Mouse (Mus musculus) gastrocnemius, postnatal 10 days (tissue): ENCODE results near the gene Atp6v0e2. TPM values are rescaled to one million over a fixed set of nuclear protein-coding genes. Genes with fewer than 3 reads are reported as not detected.

Source experiments
- DNase-seq: peaks from one replicate; pipeline ENCODE4 v3.0.0; 2021; ENCODE audit warnings: mixed read lengths
- total RNA-seq, 2 experiments: library from RNA; stranded (reverse); gene quantifications; 2 replicates each; pipeline ENCODE4 v1.2.3; 2021

The Atp6v0e2 gene
- total RNA-seq, 2 experiments from 2014 or later, result 42.3 to 47.3 TPM

GRCm38 (mm10) chr6:48539860-48540259 lies 2.4 kb downstream of the Atp6v0e2 start:
- no peak for DNase-seq

GRCm38 (mm10) chr6:48540721-48541120 lies 3.3 kb downstream of the Atp6v0e2 start:
- no peak for DNase-seq

- no peak for DNase-seq
Observed at GRCm38 (mm10) chr6:48541560-48542450, 4.4 kb downstream of the Atp6v0e2 start.

- no peak for DNase-seq
Observed at GRCm38 (mm10) chr6:48542631-48543030, 5.2 kb downstream of the Atp6v0e2 start.

- no peak for DNase-seq
Observed at GRCm38 (mm10) chr6:48545251-48545650, 7.8 kb downstream of the Atp6v0e2 start.

- DNase-seq, result no peak
Observed at GRCm38 (mm10) chr6:48546271-48546670, 8.9 kb downstream of the Atp6v0e2 start.

GRCm38 (mm10) chr6:48546858-48547257 lies 9.4 kb downstream of the Atp6v0e2 start:
- DNase-seq, result no peak

- no peak for DNase-seq
Observed at GRCm38 (mm10) chr6:48548314-48548713, 10.9 kb downstream of the Atp6v0e2 start.

- no peak for DNase-seq
Observed at GRCm38 (mm10) chr6:48552918-48553317, 15.5 kb downstream of the Atp6v0e2 start.

GRCm38 (mm10) chr6:48553819-48554218 lies 16.4 kb downstream of the Atp6v0e2 start:
- no peak for DNase-seq

GRCm38 (mm10) chr6:48554280-48555103 lies 17.1 kb downstream of the Atp6v0e2 start, which contains the start of gene Lrrc61:
Gene Lrrc61 (plus strand): TSS chr6:48554796.
- peak; percentile 100 for DNase-seq

- DNase-seq, result no peak
Observed at GRCm38 (mm10) chr6:48555104-48555890, 17.9 kb downstream of the Atp6v0e2 start.

GRCm38 (mm10) chr6:48555956-48556355 lies 18.5 kb downstream of the Atp6v0e2 start:
- DNase-seq, result no peak

- no peak for DNase-seq
Observed at GRCm38 (mm10) chr6:48565693-48566310, 28.4 kb downstream of the Atp6v0e2 start.

GRCm38 (mm10) chr6:48566312-48566711 lies 28.9 kb downstream of the Atp6v0e2 start:
- DNase-seq, result peak; percentile 59

- peak; percentile 53 for DNase-seq
Observed at GRCm38 (mm10) chr6:48568036-48568984, 30.9 kb downstream of the Atp6v0e2 start.

- DNase-seq, result no peak
Observed at GRCm38 (mm10) chr6:48569065-48569807, 31.8 kb downstream of the Atp6v0e2 start.

GRCm38 (mm10) chr6:48572014-48572413 lies 34.6 kb downstream of the Atp6v0e2 start:
- DNase-seq, result no peak

- DNase-seq, result peak; percentile 30
Observed at GRCm38 (mm10) chr6:48572572-48573061, 35.2 kb downstream of the Atp6v0e2 start, which contains the start of gene Rarres2. Gene Rarres2 (minus strand): TSS chr6:48572789.
